Mouse (Mus musculus) neural tube, embryonic 11.5 days (tissue): Measurements from ENCODE around the gene Kcnj2. TPM values are rescaled to one million over a fixed set of nuclear protein-coding genes. Genes with fewer than 3 reads are reported as not detected.
A peak's percentile ranks its signal among the peaks of the same experiment; 100 is the strongest.

Experiments
- ATAC-seq: fragments of 200-750 bp; cut with Nextera tagmentation; 2 replicates; pipeline ENCODE4 v1.8.0; 2017; ENCODE audit warnings: moderate number of reproducible peaks, mild to moderate bottlenecking, moderate TSS enrichment, moderate library complexity; ENCODE audit not compliant: insufficient read depth, low FRiP score, low TSS enrichment
- DNase-seq: peaks from one replicate; pipeline ENCODE4 v3.0.0-alpha.2; 2015; ENCODE audit warnings: low spot score
- H3K27ac ChIP-seq: fragments of 300-500 bp; sonication (generic); 2 replicates; pipeline ENCODE4 v1.5.1; 2014; ENCODE audit warnings: low read depth, mild to moderate bottlenecking, low read length
- H3K27me3 ChIP-seq: fragments of 300-500 bp; sonication (generic); 2 replicates; pipeline ENCODE4 v1.6.1; 2014; ENCODE audit warnings: mild to moderate bottlenecking, low read length, mixed read lengths; ENCODE audit not compliant: control insufficient read depth, insufficient read depth
- H3K36me3 ChIP-seq: fragments of 300-500 bp; sonication (generic); 2 replicates; pipeline ENCODE4 v1.6.1; 2014; ENCODE audit warnings: mild to moderate bottlenecking, low read length, moderate library complexity, mixed read lengths; ENCODE audit not compliant: control insufficient read depth, insufficient read depth
- H3K4me1 ChIP-seq: fragments of 300-500 bp; sonication (generic); 2 replicates; pipeline ENCODE4 v1.6.1; 2014; ENCODE audit warnings: low read length, mixed read lengths; ENCODE audit not compliant: control insufficient read depth, insufficient read depth
- H3K4me2 ChIP-seq: fragments of 300-500 bp; sonication (generic); 2 replicates; pipeline ENCODE4 v1.6.1; 2014; ENCODE audit warnings: low read depth, mild to moderate bottlenecking, moderate library complexity
- H3K4me3 ChIP-seq: fragments of 300-500 bp; sonication (generic); 2 replicates; pipeline ENCODE4 v1.5.1; 2014; ENCODE audit warnings: low read depth, low read length
- H3K9ac ChIP-seq: fragments of 300-500 bp; sonication (generic); 2 replicates; pipeline ENCODE4 v1.6.1; 2014; ENCODE audit warnings: mild to moderate bottlenecking, low read length
- H3K9me3 ChIP-seq: fragments of 300-500 bp; sonication (generic); 2 replicates; pipeline ENCODE4 v1.6.1; 2016; ENCODE audit warnings: low read length; ENCODE audit not compliant: control insufficient read depth
- WGBS: fragments of 180-500 bp; shearing (Covaris S2); extraction: QIAGEN DNeasy Blood & Tissue Kit; methylation state at CpG from one replicate; pipeline ENCODE4 v1.1.7; 2014; 5-methylcytosine and 5-hydroxymethylcytosine counted together
- polyA plus RNA-seq: library from polyadenylated mRNA; unstranded; fragments of >200 nt; fragmentation: Nextera tagmentation; extraction: Ambion mirVana; gene quantifications from 2 replicates; pipeline ENCODE4 v1.2.1, GENCODE M21; 2014

Gene Kcnj2
- 0.23 and 0.24 TPM in 2 replicates for polyA plus RNA-seq

DNA sequence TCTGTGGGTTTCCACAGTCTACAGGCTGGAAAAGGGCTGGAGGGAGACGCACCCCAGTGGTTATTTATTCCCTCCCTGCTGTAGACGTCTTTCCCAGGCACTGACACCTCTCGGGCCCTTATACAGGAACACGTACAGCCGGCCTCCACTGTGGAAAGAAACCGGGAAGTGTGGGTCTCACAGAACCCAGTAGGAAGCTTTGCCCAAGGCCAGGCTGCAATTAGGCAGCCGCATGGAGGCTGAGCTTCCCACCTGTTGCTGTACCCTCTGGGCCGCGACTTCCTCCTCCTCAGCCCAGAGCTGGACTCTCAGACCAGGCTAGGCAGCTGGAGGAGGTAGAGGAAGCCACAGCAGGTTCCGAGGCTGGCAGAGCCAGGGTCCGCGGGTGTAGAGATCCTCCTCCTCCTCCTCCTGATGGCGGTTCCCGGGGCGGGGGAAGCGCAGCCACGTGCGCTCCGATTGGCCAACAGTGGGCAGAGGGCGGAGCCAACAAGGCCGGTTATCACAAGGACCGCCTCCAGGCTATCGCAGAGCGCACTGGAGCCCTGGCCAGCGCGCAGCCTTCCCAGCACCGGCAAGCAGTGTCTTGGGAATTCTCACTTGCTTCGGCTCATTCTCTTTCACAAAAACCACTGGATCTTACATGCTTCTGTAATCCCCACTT lies at the start of gene Kcnj2:
TSS of gene Kcnj2 (plus strand) at position 530 of the 664 bp plus-strand sequence.
- peak; percentile 95 for DNase-seq
- no peaks in the 10 kb centered on the region for H3K9me3 ChIP-seq
- H3K27me3 ChIP-seq, result no peaks in the 10 kb centered on the region
- no peaks in the 10 kb centered on the region for H3K4me1 ChIP-seq
- peak within 1 kb of the TSS; percentile 54 for H3K9ac ChIP-seq
- no peak within 1 kb of the TSS for H3K27ac ChIP-seq
- ATAC-seq, result peak; percentile 98
- WGBS, result under 1% methylated on average over 26 of the region's 28 CpGs
- no peaks in the 10 kb centered on the region for H3K36me3 ChIP-seq
- peak within 1 kb of the TSS; percentile 99 for H3K4me2 ChIP-seq
- H3K4me3 ChIP-seq, result peak within 1 kb of the TSS; percentile 55

DNA sequence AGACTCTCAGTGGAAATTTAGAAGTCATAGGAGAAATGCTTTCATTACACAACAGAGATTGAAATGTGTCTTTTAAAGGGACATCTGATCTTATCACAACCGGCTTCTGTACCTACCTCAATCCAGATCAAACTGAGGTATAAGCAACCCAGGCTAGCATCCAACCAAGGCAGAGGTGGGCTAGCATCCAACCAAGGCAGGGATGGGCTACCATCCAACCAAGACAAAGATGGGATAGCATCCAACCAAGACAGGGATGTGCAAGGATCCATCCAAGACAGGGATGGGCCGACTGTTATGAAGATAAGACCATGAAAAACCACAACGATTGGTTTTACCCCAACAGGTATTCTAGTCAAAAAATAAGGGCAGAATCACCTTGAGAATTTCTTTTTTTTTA lies 49.8 kb upstream of the Kcnj2 start:
- DNase-seq (no peak), ATAC-seq (no peak)
- 93% methylated on average over 3 of the region's 3 CpGs for WGBS
- Histone ChIP-seq H3K4me2 (no peak overlapping the region), H3K27ac (no peak overlapping the region), H3K4me1 (no peaks in the 10 kb centered on the region), H3K4me3 (no peak overlapping the region), H3K27me3 (no peaks in the 10 kb centered on the region), H3K36me3 (no peaks in the 10 kb centered on the region), H3K9ac (no peak overlapping the region), H3K9me3 (no peaks in the 10 kb centered on the region)

DNA sequence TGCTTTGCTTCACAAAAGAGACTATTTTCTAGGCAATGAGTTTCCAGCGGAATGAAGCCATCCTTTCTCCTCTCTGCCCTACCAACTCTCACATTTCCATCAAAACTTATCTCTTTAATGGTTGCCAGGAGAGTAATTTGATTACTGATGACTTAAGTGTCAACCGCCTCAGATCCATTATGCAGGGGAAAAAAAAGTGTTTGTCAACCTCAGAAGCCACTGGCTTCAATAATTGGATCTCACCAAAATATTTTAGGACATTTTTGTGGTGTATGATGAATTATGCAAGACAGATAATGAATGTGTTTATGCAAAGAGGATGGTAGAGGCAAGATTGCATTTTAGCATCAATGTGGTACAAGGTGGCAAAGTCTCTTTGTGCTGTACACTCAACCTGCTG lies 45.8 kb upstream of the Kcnj2 start:
- ATAC-seq (no peak), DNase-seq (no peak)
- WGBS, result 43% methylated on average over 2 of the region's 2 CpGs
- Histone ChIP-seq H3K27me3 (no peaks in the 10 kb centered on the region), H3K4me3 (no peak overlapping the region), H3K4me2 (no peak overlapping the region), H3K9me3 (no peaks in the 10 kb centered on the region), H3K9ac (no peak overlapping the region), H3K27ac (no peak overlapping the region), H3K36me3 (no peaks in the 10 kb centered on the region), H3K4me1 (no peaks in the 10 kb centered on the region; the same call in 1 of the 2 replicates)

DNA sequence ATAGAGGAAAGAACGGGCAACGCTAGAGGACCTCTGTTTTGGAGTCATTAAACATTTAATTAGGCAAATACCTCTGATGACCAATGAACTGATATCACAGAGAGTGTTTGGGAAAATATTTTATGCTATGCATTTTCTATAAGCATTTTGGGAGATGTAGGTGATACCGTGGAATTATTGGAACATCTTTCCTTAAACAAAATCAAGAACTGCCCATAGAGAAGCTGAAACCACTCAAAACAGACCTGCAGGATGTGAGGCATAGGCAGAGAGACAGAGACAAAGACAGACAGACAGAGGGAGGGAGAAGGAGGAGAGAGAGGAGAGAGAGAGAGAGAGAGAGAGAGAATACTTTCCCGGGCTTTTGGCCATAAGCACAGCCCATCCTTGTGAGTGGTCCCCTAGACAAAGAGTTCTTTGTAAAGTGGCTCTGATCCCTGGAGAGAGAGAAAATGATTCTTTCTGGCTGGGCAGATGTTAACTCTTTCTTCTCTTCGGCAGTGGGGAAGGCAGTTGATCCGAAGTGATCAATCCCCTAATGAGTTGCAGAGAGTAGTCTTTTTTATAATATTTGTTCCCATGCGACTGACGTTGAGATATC lies 43.2 kb upstream of the Kcnj2 start:
- Histone ChIP-seq H3K9ac (no peak overlapping the region), H3K36me3 (no peaks in the 10 kb centered on the region), H3K9me3 (no peaks in the 10 kb centered on the region), H3K4me3 (no peak overlapping the region), H3K27me3 (no peaks in the 10 kb centered on the region), H3K4me1 (no peaks in the 10 kb centered on the region; the same call in 1 of the 2 replicates), H3K27ac (no peak overlapping the region), H3K4me2 (no peak overlapping the region)
- DNase-seq, result no peak
- peak; percentile 35; the same call in 1 of the 2 replicates for ATAC-seq
- WGBS, result 50% methylated on average over 8 of the region's 8 CpGs

DNA sequence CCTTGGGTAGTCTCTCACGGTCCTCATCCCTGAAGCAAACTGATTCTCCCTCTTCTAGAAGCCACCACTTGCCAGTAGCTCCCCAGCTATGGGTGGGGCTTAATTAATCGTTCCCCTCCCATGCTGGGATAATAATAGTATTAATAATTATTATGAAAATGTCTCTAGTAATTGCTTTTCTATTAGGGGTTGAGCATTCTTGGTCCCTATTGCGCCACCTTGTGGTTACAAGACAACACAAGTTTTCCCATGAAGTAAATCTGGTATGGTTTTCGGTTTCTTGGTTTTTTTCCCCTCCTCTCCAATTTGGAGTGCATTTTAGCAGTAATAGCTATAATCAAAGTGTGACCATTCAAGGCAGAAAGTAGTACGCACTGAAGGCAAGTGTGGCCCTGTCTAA lies 23.8 kb upstream of the Kcnj2 start:
- no peaks in the 10 kb centered on the region for H3K27me3 ChIP-seq
- H3K4me1 ChIP-seq, result no peaks in the 10 kb centered on the region
- H3K4me2 ChIP-seq, result no peak overlapping the region
- WGBS, result 48% methylated on average over 5 of the region's 5 CpGs
- H3K27ac ChIP-seq, result no peak overlapping the region
- ATAC-seq (no peak), DNase-seq (no peak)
- H3K4me3 ChIP-seq, result no peak overlapping the region
- H3K36me3 ChIP-seq, result no peaks in the 10 kb centered on the region
- H3K9ac ChIP-seq, result no peak overlapping the region
- H3K9me3 ChIP-seq, result no peaks in the 10 kb centered on the region

DNA sequence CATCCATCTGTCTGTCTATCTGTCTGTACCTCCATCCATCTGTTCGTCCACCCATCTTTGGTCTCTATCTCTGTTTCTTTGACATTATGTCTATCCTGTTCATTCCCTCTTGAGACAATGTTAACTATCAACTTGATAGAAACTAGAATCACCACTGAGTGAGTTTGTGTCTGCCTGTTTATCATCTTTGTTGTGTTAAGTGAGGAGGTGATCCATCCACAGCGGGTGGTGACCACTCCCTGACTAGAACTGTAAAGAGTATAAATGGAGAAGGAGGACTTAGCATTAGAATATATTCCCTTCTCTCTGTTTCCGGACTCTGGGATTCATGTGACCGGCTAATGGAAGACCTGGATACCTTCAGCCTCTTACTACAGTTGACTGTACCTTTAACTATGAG lies 22.7 kb upstream of the Kcnj2 start:
- no peak overlapping the region for H3K4me3 ChIP-seq
- H3K27me3 ChIP-seq, result no peaks in the 10 kb centered on the region
- H3K4me2 ChIP-seq, result no peak overlapping the region
- DNase-seq, result no peak
- no peaks in the 10 kb centered on the region for H3K9me3 ChIP-seq
- H3K36me3 ChIP-seq, result no peaks in the 10 kb centered on the region
- WGBS, result 86% methylated on average over 4 of the region's 4 CpGs
- H3K27ac ChIP-seq, result no peak overlapping the region
- no peak for ATAC-seq
- H3K9ac ChIP-seq, result no peak overlapping the region
- H3K4me1 ChIP-seq, result no peaks in the 10 kb centered on the region

DNA sequence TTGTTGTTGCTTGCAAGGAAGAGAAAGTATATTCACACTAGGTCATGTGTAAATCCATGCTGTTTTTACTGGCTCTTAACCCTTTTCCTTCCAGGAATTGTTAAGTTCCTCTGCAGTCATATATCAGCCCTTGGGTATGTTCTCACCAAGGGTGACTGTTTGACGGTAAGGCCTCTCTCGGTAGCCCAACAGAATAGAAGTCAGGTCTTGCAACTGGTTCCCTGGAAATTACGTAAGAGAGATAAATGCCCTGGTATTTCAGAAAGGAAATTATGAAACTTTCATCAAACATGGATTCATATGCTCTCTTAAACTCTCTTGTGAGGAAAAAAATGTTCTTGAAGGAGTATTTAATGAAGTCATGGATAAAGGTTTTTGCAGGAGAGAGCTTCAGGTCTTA lies 11.7 kb upstream of the Kcnj2 start:
- Histone ChIP-seq H3K27ac (no peak overlapping the region), H3K4me3 (no peak overlapping the region), H3K4me1 (no peaks in the 10 kb centered on the region), H3K4me2 (no peak overlapping the region), H3K36me3 (no peaks in the 10 kb centered on the region), H3K9ac (no peak overlapping the region), H3K27me3 (no peaks in the 10 kb centered on the region), H3K9me3 (no peaks in the 10 kb centered on the region)
- WGBS, result 87% methylated on average over 3 of the region's 3 CpGs
- DNase-seq (no peak), ATAC-seq (no peak)

DNA sequence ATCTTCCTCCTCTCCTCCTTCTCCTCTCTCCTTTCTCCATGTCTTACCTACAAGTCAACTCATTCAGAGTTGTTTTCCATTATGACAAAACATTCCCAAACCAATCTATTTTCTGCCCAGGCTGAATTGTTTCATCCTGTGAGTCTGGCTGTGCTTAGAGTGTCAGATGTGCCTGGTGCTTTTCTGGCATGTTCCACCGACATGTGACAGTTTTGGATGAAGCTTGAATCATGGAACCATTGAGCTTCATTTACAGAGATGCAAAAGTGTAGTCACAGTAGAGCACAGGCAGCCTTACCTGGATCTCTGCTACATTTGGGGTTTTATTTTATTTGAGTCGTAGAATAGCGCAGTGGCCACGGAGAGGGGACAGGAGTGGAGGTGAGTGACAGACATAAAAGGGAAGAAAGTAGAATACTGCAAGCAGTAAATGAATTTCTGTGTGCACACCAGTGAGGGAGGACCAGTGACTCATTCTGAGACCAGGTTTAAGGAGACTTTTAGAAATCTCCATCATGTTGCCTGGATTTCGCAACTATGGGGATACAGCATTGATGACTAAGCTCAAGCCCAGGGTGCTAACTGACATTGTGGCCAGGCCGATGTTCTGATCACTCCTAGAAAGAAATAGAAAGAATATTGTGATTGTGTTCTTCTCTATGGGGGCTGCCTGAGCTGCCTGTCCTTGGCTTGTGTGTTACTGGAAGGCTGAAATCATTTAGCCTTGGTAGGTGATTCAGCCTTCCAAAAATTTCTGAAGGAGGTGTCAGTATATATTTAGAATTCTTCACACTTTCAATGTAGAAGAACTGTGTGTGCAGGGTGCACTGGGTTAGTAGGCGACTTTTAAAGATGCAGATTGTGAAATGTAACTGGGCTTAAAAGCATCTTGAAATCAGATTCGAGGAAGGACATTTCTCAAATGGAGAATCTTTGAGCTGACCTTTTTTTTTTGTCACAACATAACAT lies 10.8 kb upstream of the Kcnj2 start:
- Histone ChIP-seq H3K36me3 (no peaks in the 10 kb centered on the region), H3K27me3 (no peaks in the 10 kb centered on the region), H3K9ac (no peak overlapping the region), H3K27ac (no peak overlapping the region), H3K4me2 (no peak overlapping the region), H3K9me3 (no peaks in the 10 kb centered on the region), H3K4me1 (no peaks in the 10 kb centered on the region), H3K4me3 (no peak overlapping the region)
- DNase-seq (no peak), ATAC-seq (no peak)
- 91% methylated on average over 8 of the region's 8 CpGs for WGBS
